Mouse (Mus musculus): Measurements from ENCODE around the gene Rps27a.

Gene Rps27a

GRCm38 (mm10) chr11:29512818-29513535 lies 34.9 kb downstream of the Rps27a start:
- DNase-seq (ENCODE audit: low spot score) = no peak

- DNase-seq (ENCODE audit: low spot score) = no peak
Measured at GRCm38 (mm10) chr11:29509421-29509820, 38.5 kb downstream of the Rps27a start.

GRCm38 (mm10) chr11:29504899-29505625 lies 42.8 kb downstream of the Rps27a start:
- DNase-seq (ENCODE audit: low spot score) = no peak

GRCm38 (mm10) chr11:29503948-29504893 lies 43.7 kb downstream of the Rps27a start:
- no peak for DNase-seq (ENCODE audit: low spot score)

- no peak for DNase-seq (ENCODE audit: low spot score)
Measured at GRCm38 (mm10) chr11:29496962-29497361, 50.9 kb downstream of the Rps27a start.
